Mouse (Mus musculus): ENCODE measurements around the gene Dydc2. TPM values are rescaled to one million over a fixed set of nuclear protein-coding genes. Genes with fewer than 3 reads are reported as not detected.
"Not testable (repeated sequence)": the region's sequence is repeated elsewhere in the genome, so short reads cannot be mapped to it uniquely, and the experiment has no call there.

Gene Dydc2
- not detected for total RNA-seq (2021)
- long read RNA-seq, experiment 1: 0 reads
- long read RNA-seq, experiment 2: 0 reads

DNA sequence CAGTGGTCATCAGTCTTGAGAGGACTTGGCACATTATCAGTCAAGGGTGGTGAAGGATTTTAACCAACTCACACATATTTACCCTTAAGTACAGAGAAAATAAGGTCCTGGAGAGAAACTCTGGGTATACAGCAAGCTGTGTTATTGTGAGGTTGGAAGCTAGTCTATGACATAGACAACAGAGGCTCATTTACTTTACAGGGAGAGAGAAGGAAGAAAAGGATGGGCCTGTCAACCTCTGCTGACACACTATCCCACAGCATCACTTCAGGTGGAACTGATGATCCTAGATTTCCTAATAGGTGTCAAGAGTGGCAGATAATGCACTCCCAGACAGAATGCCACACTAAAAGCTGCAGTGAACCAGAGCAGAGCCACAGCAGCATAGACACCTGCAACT is at the start of gene Dydc2:
TSS of gene Dydc2 (minus strand) at position 101 of the 400 bp plus-strand sequence.
- DNase-seq (ENCODE audit: low spot score in 2 of 2): no peak

DNA sequence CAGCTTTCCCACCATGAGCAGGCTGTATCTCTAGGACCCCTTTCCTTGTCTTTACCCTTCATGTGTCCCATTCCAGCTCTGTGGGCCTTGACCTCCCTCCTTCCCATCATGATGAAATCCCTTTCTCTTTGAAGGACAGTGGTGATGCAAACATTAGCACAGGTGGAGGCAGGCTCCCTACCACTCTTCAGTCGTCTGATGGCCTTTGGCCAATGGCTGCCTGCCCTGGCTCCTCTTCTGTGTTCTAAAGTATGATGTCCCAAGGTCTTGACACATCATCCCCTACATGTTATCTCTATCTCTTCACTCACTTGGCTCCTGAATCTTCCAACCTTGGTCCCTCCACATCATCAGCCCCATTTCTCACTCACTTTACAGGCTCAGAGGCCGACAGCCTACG is 47.3 kb upstream of the Dydc2 start:
- no peak for DNase-seq (ENCODE audit: low spot score in 2 of 2)

DNA sequence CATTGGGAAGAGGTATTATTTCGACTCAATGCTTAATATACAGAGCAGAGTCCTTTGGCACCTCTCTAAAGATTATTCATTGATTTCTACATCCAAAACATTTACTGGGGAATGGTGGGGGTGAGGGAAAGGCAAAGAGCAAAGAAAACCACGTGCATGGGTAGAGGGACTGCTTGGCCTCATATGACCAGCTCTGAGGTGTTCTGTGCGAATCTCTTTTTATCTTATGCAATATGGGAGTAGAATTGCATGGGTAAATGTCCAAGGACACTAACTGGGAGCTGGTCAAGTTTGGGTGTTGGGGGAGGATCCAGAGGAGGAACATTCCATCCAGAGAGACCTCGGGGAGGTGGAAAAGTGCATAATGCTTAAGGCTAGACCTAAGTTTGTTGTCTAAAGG is 43.9 kb upstream of the Dydc2 start:
- DNase-seq (ENCODE audit: low spot score in 2 of 2): no peak

DNA sequence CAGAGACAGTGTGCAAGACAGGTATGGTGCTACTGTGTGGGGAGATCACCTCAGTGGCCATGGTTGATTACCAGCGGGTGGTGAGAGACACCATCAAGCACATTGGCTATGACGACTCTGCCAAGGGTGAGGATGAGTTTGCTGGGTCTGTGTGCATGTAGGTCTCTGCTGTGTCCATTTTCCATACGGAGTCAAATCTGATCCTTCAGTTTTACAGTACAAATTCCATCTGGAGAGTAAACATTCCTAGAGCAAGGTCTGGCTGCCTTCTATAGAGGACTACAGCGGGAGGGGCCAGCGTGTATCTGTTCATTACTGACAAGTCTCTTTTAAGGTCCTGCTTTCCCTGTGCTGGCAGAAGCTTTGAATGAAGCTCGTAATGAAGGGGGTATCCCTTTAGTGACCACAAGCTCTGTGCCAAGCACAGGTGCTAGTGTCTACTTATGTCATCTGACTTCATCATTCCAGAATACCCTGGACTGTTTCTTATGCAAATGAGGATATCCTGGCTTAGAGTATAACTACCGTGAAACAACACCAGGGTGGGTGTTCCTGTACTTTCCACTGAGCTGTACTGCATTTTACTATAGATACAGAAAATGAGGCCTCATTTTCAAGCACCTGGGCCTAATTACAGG is 42.1 kb upstream of the Dydc2 start:
- no peak for DNase-seq (ENCODE audit: low spot score in 2 of 2)

DNA sequence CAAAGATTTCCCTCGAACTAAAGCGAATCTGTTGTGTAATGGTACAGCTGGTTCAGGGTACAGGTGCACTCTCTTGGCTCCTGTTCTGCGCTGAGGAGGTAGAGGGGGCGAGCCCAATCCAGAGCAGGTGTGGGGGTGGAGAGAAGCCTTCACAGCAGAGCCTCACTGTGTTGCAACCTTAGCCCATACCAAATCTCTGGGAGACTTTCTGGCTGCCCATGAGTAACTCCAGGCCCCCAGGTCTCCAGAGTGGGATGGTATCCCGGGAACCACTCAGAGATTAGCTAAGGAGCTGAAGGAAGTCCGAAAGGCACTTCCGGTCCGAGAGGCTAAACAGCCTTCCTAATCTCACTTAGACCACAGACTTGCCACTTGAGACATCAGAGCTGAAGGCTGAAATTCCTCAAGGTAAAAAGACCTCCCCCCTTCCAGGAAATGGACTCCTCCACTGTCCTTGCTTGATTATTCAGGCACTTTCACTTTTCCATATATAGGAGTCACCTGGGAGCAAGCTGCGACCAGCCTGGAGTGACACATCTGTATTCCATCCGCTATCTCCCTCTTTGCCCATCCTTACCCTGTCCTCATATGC is 35.9 kb upstream of the Dydc2 start, which contains the start of gene Mat1a:
TSS of gene Mat1a (plus strand) at position 183 of the 592 bp plus-strand sequence.
- no peak for DNase-seq (ENCODE audit: low spot score in 2 of 2)

DNA sequence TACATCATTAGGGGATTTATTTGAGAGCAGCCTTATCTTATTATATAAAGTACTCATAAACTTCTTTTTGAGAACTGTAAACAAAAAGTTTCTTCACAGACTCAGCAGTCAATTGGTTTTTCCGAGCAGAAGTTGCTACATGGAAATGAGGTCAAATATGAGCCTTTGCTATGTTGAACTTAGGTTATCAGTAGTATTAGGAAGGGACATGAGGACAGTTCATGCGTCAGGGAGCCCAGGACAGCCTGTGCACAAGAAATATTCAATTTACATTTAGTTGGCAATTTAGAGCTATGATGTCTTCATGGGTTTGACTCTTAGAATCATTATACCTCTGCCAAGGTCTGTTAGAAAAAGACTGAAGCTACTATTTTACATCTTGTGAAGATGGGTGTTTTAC is 33.3 kb upstream of the Dydc2 start:
- no peak for DNase-seq (ENCODE audit: low spot score in 2 of 2)

DNA sequence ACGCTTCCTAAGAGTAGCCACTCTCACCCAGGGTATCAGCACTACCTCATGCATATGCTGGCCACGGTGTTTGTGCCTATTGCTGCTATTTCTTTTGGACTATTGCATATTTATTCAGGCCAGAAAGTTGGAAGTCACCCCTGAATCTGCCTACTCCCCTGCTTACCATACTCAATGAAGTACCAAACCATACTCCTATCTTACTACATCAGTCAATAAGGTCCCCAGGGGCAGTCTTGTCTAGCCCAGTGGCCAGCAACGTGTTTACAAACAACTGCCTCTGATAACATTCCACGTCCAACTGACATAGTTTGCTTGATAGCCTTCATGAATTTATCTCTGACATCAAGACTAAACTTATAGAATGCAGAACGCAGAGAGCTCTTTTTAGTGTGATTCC is 32.2 kb upstream of the Dydc2 start:
- DNase-seq (ENCODE audit: low spot score in 2 of 2): no peak

DNA sequence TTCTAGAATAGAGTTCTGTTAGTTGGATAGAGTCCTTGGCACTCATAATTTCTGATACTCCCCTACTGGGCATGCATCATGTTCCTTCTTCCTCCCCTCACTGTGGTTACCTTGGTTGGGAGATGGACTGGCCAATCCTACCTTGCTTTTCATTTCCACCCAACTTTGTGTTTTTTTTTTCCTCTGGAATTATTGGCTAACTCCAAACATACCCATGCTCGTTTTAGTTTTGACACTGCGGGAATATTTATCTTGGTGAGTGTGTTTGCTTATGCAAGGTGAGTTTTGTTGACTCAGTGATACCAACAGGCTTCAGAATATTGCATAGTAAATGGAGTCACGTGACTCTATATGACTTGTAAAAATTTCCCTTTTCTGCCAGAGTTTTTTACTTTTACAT is 31.7 kb upstream of the Dydc2 start:
- no peak for DNase-seq (ENCODE audit: low spot score in 2 of 2)

DNA sequence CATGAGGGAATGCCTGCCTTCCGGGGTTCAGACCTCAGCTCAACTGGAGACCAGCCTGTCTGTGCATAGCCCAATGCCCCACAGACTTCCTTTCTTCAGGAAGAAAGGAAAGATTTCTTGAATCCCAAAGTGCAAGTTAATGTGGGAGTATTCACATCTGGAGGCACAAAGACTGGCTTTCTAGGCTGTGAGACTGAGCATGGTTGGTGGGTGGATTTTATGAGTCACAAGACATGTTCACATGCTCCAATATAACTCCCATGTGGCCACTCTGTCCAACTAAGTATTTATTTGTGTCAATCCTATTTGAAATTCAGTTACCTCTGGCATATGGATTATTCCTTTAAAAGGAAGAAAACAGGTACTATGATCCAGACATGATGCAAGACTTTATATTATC is 29.7 kb upstream of the Dydc2 start:
- no peak for DNase-seq (ENCODE audit: low spot score in 2 of 2)

DNA sequence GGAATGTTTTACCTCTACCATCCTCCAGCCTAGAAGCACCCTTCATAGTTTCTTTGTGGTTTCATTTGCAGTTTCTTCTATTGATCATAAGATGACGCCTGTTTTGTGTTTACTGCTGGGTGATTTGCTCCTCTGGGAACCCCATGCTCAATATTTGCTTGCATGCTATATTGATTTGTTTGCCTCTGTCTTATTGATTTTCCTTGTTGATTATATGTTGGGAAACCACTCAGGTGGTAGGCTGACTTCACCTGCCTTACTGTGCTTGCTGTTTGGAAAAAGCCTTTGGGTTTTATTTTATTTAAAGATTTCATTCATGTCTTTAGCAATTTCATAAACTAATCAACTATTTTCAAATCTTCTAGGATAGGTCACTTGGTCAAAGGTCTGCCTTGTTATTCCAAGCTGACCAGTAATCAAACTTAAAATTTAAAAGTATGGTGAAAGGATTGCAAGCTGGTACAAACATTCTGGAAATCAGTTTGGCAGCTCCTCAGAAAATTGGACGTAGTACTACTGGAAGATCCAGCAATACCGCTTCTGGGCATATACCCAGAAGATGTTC is 27.4 kb upstream of the Dydc2 start:
- no peak for DNase-seq (ENCODE audit: low spot score in 2 of 2)

DNA sequence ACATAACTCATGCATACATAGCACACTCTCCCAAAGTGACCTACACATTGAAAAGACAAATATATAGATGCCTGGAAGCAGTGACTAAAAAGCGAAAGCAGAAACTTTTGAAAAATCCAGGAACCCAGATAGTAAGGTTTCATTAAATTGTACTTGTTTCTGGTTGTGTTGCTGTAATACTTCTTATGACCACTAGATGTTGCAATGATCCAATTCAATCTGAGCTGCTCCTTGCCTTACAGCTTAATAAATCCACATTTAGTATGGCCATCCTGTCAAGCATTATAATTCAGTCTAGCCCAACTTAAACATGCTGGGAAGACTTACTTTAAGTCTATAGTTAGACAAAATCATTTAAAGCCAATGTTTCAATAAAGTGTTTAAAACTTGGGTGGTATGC is 25.1 kb upstream of the Dydc2 start:
- no peak for DNase-seq (ENCODE audit: low spot score in 2 of 2)

DNA sequence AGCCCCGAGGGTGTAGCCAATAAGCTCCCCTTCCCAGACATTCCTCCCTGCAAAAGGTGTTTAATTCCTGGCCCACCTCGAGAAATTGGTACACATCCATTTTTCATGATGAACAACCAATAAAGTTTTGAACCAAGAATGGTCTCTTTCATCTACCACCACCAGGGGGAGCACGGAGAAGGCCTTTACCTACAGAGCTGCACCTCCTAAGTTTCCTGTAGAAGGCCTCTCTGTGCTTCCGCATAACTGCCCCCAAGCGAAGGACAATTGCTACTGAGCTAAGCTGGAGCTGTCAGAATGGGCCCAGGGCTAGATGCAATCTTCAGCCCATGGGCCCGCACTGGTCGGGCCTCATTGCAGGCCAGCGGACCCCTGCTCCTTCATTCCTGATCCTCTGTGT is 21.8 kb upstream of the Dydc2 start:
- DNase-seq (ENCODE audit: low spot score in 2 of 2): no peak

DNA sequence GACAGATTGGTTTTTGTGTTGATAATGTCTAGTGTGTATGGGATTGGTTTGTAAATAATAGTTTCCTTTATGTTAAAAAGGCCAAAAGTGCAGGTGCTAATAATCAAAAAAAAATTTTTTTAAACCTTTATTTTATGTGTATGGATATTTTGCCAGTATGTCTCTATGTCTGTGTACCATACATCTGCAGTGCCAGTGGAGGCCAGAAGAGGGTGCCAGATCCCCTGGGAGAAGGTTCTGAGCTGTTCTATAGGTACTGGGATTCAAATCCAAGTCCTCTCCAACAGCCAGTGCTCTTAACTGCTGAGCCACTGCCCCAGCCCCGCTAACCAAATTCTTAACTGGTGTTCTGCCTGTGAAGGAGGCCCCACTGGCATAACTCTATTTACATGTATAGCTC is 18.5 kb upstream of the Dydc2 start:
- DNase-seq (ENCODE audit: low spot score in 2 of 2): no peak

DNA sequence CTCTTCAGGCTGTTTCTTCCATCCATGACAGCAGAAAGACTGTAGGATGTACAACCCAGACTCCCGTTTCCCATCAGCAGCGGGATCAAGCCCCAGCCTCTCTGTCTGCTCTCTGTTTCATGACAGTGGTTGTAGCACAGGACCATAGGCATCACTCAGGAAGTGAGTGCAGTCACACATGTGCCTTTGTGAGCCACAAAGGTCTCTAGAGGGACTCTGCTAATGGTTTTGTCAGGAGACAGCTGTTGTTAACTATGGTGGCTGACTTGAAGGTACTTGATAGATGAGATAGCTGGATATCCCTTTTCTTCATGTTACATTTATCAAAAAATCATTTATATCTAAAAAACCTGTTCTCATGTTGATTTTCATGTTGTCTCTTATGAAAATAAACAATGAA is 13.4 kb upstream of the Dydc2 start:
- DNase-seq (ENCODE audit: low spot score in 2 of 2): no peak

DNA sequence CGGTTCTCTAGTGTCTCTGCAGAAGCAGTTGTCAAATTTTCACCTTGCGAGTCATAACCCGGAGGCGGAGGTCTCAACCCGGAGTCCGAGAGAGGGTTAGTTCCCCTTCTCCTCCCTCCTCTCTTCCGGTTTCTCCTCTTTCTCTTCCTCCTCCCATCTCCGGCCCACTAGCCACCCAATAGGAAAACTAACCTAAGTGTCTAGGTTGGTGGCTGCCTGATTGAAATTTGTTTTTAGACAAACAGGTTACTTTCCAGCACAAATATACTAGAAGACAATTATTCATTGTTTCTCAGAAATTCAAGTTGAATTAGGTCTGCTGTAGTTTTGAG is 3.9 kb upstream of the Dydc2 start:
- no peak for DNase-seq (ENCODE audit: low spot score in 2 of 2)

DNA sequence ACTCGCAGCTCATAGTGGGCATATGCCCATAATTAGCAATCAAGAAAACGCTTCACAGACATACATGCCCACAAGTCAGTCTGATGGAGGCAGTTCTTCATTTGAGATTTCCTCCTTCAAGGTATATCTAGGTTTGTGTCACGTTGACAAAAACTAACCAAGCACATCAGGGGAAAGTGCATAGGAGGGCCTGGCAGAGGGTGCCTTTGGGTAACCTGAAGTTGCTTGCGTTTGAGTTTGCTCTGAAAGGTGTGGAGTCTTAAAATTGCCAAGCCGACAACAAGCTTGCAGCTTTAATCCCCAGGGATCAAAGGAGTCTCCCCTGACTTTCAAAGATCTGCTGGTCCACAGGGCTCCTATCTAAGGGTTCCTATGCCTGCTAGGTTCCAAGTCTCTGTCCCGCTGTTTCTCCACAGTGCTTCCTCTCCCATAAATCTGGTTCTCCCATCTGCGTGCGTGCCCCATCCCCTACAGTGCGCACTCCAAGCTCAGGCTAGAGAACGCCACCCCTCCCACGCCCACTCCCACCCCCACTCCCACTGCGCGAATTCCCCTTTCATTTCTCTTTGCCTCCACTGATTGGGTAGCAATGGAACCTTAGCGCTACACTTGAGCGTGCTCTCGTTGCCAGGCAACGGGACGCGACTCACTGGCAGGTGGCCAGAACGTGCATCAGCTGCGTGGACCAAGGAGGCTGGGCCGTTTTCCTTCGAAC is 3.4 kb upstream of the Dydc2 start, which contains the start of gene Dydc1:
TSS of gene Dydc1 (plus strand) at position 683 of the 715 bp plus-strand sequence.
- DNase-seq (ENCODE audit: low spot score in 2 of 2): peak in 1 of 2 experiments; percentile 58

DNA sequence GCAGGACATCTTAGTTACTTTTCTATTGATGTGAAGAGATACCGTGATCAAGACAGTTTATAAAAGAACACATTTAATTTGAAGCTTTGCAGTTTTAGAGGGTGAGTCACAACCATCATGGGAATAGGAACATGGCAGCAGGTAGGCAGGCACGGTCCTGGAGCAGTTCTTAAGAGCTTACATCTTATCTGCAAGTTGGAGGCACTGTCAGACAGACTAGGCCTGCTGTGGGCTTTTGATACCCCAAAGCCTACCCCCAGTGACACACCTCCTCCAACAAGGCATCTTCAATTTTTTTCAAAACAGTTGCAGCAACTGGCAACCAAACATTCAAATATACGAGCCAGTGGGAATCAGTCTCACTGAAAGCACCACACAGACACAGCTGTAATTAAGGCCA is 1.3 kb upstream of the Dydc2 start:
- DNase-seq (ENCODE audit: low spot score in 2 of 2): no peak

DNA sequence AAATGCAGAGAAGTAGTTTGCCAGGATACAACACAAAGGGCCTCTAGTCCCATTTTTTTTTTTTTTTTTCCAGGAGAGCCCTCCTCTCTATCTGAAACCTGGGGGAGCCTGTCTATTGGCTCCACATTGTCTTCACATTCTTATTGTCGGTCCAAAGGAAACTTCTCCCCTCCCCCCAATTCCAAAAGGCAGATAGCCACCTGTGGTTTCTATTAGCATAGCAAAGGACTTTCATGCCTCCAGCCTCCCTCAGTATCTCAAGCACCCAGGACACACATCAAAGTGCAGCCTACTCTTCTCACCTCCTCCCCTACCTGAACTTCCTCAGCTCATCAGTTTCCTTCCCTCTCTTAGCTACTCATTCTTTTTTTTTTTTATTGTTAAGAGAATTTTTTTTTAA is 2.6 kb downstream of the Dydc2 start:
- no peak for DNase-seq (ENCODE audit: low spot score in 2 of 2)

DNA sequence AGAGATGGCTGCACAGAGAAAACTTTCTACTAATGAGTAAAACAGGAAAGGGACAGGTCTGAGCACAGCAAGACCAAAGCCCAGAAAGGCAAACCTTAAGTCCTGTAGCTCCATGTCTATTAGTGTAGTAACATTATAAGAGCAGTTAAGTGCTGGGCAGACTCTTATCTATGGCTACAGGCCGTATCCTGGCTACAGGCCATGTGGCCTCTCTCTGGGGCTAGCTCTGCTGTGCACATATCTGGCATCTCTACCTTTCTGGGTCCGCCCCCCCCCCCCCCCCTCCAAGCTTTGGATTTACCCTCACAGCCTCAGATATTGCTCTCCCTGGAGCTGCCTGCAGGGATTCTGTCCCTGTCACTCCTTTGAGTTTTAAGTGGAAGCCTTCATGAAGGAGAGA is 3.8 kb downstream of the Dydc2 start:
- DNase-seq (ENCODE audit: low spot score in 2 of 2): no peak

DNA sequence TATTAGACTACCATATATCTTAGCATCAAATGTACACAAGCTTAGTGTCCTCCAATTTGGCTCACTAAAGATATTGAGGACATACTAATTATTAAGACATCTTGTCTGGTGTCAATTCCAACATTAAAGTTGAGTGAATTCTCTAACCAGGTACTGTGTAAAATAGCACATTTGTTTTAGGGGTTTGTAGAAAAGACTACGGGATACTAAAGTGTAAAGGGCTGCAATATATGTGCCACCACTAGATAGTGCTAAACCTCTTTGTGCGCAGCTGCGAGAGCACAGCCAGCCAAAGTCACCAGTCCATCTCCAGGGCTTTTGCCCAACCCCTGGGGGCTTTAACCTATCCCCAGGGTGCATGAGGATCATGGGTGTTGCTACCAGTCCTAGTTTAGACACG is 15.8 kb downstream of the Dydc2 start:
- not testable (repeated sequence) for DNase-seq (ENCODE audit: low spot score in 2 of 2)

DNA sequence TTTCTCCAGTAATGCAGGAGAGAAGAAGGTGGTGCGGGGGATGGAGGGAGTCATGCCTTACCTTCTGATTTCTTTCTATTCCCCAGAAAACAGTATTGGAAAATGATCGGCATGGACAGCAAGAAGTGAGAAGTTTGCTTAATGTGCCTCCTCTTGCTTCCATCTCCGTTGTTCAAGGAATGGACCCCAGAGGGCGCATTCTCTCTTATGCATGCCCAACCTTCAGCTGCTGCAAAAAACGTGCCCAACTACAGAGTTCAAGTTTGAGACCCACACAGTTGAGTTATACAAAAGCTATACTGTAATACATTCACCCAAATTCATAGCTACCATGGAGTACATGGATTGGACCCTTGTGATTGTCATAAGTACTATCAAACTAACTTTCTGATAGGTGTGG is 16.5 kb downstream of the Dydc2 start:
- no peak for DNase-seq (ENCODE audit: low spot score in 2 of 2)

DNA sequence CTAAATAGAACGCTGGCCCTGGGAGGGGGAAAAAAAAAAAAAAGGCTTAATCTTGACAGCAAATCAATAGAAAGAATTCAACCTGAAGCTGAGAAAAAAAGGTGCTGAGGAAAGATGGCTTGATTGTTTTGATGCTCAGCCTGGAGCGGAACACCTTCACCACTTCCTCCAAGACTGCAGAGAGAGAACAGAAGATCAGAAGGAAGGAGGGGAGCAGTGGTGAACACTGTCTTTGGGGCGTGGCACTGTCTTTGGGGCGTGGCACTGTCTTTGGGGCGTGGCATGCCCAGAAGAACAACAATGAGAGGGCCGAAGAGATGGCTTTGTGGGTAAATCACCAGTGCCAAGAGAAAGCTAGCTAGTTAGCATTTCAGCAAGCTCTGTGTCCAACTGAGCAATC is 18.5 kb downstream of the Dydc2 start:
- no peak for DNase-seq (ENCODE audit: low spot score in 2 of 2)

Measured in gastrocnemius, postnatal 4 days (tissue).